Mouse (Mus musculus) erythroid progenitor cell, adult 5-6 weeks (primary cell): ENCODE measurements around the gene Vapa. TPM values are rescaled to one million over a fixed set of nuclear protein-coding genes. Genes with fewer than 3 reads are reported as not detected.
"Not testable (repeated sequence)": the region's sequence is repeated elsewhere in the genome, so short reads cannot be mapped to it uniquely, and the experiment has no call there.

ENCODE experiments used
- ATAC-seq: replicated peaks from 2 replicates; pipeline ENCODE4 v1.8.0; 2016; ENCODE audit warnings: moderate number of reproducible peaks, mild to moderate bottlenecking, moderate TSS enrichment, inconsistent platforms; ENCODE audit not compliant: poor library complexity, low FRiP score, severe bottlenecking
- total RNA-seq, 2 experiments: library from RNA; stranded (forward) in 1 of 2; stranded (reverse) in 1 of 2; fragments of 150-400 nt in 1 of 2; fragments of 186-747, 209-891 nt in 1 of 2; gene quantifications; 2 replicates each; pipeline versions ENCODE4 v1.2.3 to v1.2.4; 2015 to 2017; ENCODE audit warnings: low replicate concordance in 2 of 2

Vapa gene
- total RNA-seq, 2 experiments from 2014 or later = 30.6 to 51.6 TPM

- ATAC-seq = not testable (repeated sequence)
Measured at GRCm38 (mm10) chr17:65628823-65629532, 15.6 kb upstream of the Vapa start.

- ATAC-seq = no peak
Measured at GRCm38 (mm10) chr17:65626301-65626700, 12.9 kb upstream of the Vapa start.

- no peak for ATAC-seq
Measured at GRCm38 (mm10) chr17:65625563-65625962, 12.2 kb upstream of the Vapa start.

- no peak for ATAC-seq
Measured at GRCm38 (mm10) chr17:65623130-65623529, 9.8 kb upstream of the Vapa start.

- no peak for ATAC-seq
Measured at GRCm38 (mm10) chr17:65618431-65618830, 5.1 kb upstream of the Vapa start.

GRCm38 (mm10) chr17:65615678-65616077, 2.3 kb upstream of the Vapa start:
- ATAC-seq = no peak

- ATAC-seq = no peak
Measured at GRCm38 (mm10) chr17:65614431-65614830, 1.1 kb upstream of the Vapa start.

- ATAC-seq = peak; percentile 1; the same call in 1 of the 2 replicates
Measured at GRCm38 (mm10) chr17:65613142-65613462, 253 bp downstream of the Vapa start.

- ATAC-seq = peak; percentile 22
Measured at GRCm38 (mm10) chr17:65612391-65613141, 789 bp downstream of the Vapa start.

GRCm38 (mm10) chr17:65611721-65612120, 1.6 kb downstream of the Vapa start:
- ATAC-seq = no peak

GRCm38 (mm10) chr17:65608743-65609142, 4.6 kb downstream of the Vapa start:
- ATAC-seq = no peak

- no peak for ATAC-seq
Measured at GRCm38 (mm10) chr17:65608312-65608687, 5.1 kb downstream of the Vapa start.

GRCm38 (mm10) chr17:65607574-65608311, 5.6 kb downstream of the Vapa start:
- no peak for ATAC-seq

GRCm38 (mm10) chr17:65606014-65606413, 7.3 kb downstream of the Vapa start:
- peak; percentile 91 for ATAC-seq

GRCm38 (mm10) chr17:65604892-65605291, 8.5 kb downstream of the Vapa start:
- no peak for ATAC-seq

GRCm38 (mm10) chr17:65604315-65604714, 9.0 kb downstream of the Vapa start:
- ATAC-seq = no peak

- no peak for ATAC-seq
Measured at GRCm38 (mm10) chr17:65597857-65598486, 15.4 kb downstream of the Vapa start.

- no peak for ATAC-seq
Measured at GRCm38 (mm10) chr17:65594687-65595086, 18.7 kb downstream of the Vapa start.

GRCm38 (mm10) chr17:65586892-65587291, 26.5 kb downstream of the Vapa start:
- ATAC-seq = no peak

GRCm38 (mm10) chr17:65581440-65581839, 31.9 kb downstream of the Vapa start:
- no peak for ATAC-seq
